Comparison of ENCODE assay signal across 23 mouse cellular contexts in the genomic region with DNA sequence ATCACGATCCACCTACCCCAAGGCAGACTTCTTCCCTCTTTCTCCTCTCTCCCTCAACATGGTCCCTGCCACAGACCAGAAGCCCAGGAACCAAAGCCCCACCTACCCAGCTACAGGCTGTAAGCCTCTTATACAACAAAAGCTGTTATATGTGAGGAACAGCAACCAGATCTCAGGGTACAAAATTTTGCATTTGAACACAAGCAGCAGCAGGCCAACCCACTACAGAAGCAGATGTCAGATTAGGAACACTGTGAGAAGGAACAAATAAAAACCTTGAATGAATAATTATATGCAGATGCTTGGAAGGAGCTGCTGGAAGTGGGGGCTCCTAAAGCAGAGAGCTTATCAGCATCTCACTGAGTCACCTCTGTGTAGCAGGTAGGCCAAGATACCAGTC.
"Had no signal": no experiment of that assay in that cellular context is flagged by ENCODE, and none has a peak within 500 bp of the region (broad histone marks: within the 10 kb centered on the region; RNA-seq: fewer than 3 reads in every experiment).

No protein-coding gene starts in this region.

- H3K4me1 ChIP-seq: heart, embryonic 15.5 days; kidney, embryonic 15.5 days; limb, embryonic 10.5 days; liver, embryonic 13.5 days; liver, embryonic 15.5 days had no signal

- DNase-seq: gastrocnemius, postnatal 14 days; gastrocnemius, postnatal 36 days; heart, adult 11 months; heart, adult 2 months; heart, postnatal 14 days; heart, postnatal 36 days; kidney, adult 11 months; kidney, adult 2 months; kidney, adult 9 months; kidney, postnatal 14 days; kidney, postnatal 36 days; liver; liver, embryonic 13.5 days had no signal

- H3K9me3 ChIP-seq: heart, embryonic 15.5 days; kidney, embryonic 15.5 days; limb, embryonic 10.5 days; limb, embryonic 12.5 days; liver, embryonic 13.5 days; liver, embryonic 15.5 days had no signal

- H3K36me3 ChIP-seq: heart, embryonic 13.5 days; heart, embryonic 15.5 days; hindbrain, embryonic 13.5 days; hindbrain, embryonic 15.5 days; kidney, embryonic 15.5 days; limb, embryonic 10.5 days; limb, embryonic 12.5 days; liver, embryonic 13.5 days; liver, embryonic 15.5 days had no signal

- H3K27me3 ChIP-seq: heart, embryonic 13.5 days; heart, embryonic 15.5 days; hindbrain, embryonic 13.5 days; hindbrain, embryonic 15.5 days; kidney, embryonic 15.5 days; limb, embryonic 12.5 days; liver, embryonic 13.5 days; liver, embryonic 15.5 days had no signal

- H3K4me3 ChIP-seq: heart, adult 2 months; heart, embryonic 13.5 days; heart, embryonic 15.5 days; hindbrain, embryonic 13.5 days; hindbrain, embryonic 15.5 days; kidney, embryonic 15.5 days; limb, embryonic 10.5 days; limb, embryonic 12.5 days; liver, embryonic 13.5 days; liver, embryonic 15.5 days had no signal

- H3K27ac ChIP-seq: heart, adult 2 months; heart, embryonic 13.5 days; heart, embryonic 15.5 days; hindbrain, embryonic 13.5 days; hindbrain, embryonic 15.5 days; hindbrain, postnatal 0 days; kidney, embryonic 15.5 days; kidney, postnatal 0 days; limb, embryonic 10.5 days; limb, embryonic 12.5 days; liver, embryonic 13.5 days; liver, embryonic 15.5 days had no signal
